Mouse (Mus musculus): Measurements from ENCODE around the gene Agxt2. TPM values are rescaled to one million over a fixed set of nuclear protein-coding genes. Genes with fewer than 3 reads are reported as not detected.

Gene Agxt2
- polyA plus RNA-seq (2012), result not detected in 2 replicates

DNA sequence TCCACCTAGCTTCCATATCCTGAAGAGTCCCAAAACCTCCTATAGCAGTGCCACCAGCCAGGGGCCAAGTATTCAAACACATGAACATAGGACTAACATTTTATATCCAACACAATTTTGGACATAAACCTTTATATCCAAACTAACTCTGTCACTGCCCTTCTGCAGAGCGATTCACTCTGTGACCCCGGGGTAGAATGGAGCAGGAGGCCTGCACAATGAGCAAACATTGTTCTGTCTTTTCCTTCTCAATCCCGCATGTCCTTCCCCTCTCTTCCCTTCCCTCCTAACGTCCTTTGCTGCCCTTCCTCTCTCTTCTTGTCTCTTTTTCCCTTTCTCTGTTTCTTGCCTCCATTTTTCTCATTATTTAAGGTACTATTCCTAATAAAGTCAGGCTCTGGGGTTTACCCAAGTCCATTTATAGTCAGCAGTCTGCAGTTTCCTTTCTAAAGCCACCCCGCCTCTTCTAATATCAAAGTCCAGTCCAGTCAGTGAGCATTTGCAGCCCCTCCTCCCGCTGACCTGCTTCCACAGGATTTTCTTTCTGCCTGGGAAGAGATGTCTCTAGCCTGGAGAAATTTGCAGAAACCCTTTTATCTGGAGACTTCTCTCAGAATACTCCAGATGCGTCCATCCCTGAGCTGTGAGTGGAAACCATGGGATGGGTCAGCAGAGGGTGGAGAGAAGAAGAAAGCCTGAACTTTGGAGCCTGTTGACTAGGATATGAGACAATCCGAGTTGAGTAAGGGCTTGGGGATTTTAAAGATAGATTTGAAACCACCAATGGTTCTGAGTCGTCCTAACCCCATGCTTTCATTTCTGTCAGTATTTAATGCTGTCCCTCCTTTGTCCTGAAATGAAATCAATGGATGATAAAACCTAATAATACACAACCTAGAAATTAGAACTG is at the start of gene Agxt2:
TSS of gene Agxt2 (plus strand) at position 494 of the 910 bp plus-strand sequence.
- TF ChIP-seq GATA1 (IDR thresholded peaks at IDR 0.05; ENCODE audit: low read length), result no peak

DNA sequence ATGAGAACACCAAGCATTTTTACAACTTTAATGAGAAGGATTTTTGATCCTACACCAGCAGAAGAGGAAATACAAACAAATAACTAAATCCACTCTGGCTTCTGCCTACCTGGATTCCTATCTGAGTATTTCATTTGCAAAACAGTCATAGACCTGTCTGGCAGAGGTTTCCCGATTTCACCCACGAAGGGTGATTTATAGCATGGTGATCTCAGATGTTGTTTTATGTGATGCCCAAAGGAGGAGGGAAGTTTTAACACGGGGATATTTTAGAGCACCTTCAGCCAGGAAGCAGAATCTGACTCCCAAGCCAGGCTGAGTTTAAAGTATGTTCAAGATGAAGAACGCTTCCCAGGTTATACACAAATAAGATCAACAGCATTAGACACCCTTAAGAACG is 46.5 kb upstream of the Agxt2 start:
- TF ChIP-seq GATA1 (IDR thresholded peaks at IDR 0.05; ENCODE audit: low read length), result no peak

DNA sequence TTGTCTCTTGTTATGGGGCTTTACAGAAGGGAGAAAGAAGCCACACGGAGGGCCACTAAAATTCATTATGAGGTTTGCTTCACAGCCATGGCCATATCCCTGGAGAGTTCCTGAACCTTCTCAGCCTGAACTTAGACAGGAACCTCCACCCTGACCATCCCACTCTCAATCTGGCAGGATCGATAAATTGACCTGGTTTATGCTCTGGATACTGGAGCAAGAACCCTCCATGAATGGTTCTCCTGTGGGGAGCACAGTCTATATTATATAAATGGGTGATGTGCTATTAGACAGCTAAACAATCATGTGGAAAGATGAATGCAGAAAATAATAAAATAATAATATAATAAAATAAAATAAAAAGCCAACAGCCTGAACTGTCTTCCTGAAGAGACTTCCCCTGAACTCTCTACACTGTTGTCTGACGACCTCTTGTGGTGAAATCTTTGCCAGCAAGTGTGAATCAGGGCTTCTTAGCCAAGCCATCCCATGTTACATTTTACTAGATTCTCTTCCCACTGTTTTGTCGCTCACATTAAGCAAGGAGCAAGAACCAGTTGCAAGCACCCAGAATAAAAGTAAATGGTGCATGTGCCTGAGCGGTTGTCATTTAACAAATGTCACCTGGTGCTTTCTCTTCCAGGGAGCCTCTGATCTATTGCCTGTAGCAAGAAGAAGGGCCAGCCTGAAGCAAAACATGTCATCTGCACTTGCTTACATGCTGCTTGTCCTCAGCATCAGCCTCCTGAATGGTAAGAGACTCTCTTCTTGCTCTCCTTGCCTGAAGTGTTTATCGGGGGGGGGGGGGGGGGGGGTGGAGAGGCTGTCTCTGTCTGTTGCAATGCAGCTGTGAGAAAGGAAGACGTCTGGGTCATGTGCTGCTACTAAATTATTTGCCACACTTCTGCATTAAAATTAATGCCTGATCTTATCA is 44.5 kb upstream of the Agxt2 start:
- no peak for TF ChIP-seq GATA1 (IDR thresholded peaks at IDR 0.05; ENCODE audit: low read length)

DNA sequence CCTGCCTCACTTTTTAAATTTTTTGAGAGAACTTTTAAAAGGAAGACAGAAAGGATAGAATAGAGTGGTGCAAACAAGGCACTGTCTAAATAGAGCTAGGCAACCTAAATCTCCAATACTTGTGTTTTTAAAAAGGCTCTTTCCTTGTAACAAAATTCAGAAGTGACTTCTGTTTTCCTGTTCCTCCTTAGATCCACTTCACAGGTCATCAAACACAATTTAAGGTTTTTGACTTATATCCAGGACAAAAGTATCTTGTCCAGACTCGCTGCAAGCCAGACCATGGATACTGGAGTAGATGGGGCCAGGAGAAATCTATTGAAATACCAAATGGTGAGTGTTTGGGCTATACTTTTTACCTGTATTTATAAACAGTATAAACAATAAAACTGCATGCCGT is 33.3 kb upstream of the Agxt2 start, which contains the start of gene Gm21973:
TSS of gene Gm21973 (plus strand) at position 301 of the 400 bp plus-strand sequence.
- no peak for TF ChIP-seq GATA1 (IDR thresholded peaks at IDR 0.05; ENCODE audit: low read length)

DNA sequence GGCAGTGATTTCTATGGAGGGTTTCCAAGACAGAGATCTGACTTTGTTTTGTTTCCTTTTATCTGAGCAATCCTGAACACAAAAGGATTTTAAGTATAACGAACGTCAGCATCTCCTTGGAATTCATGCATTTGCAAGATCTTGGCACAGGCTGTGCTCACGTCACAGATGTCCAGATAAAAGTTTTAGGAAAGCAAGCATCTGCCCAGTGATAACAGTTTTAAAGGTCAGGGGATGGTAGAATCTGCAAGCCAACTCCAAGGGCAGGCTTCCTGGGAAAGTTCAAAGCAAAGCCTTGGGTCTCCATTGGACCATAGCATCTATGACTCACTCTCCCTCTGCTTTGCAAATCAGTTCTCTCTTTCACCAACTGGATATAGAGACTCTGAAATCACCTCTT is 27.7 kb upstream of the Agxt2 start:
- TF ChIP-seq GATA1 (IDR thresholded peaks at IDR 0.05; ENCODE audit: low read length), result no peak

DNA sequence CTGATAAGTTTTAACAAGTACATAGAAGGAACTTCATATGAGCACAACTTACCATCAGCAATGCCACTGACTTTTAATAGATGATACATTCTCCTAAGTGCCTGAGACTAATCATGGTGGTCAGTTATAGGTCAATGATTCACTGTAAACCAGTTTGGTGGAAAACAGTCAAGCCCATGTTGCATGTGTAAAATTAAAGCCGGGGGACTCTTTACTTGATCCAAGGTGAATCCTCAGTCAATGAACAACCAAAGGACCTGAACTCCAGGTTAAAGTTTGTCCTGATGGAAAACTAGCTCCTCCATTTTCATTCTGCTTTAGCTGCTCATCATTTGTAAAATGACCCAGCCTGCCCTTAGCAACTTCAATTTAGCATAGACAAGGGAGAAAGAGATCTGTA is 25.8 kb upstream of the Agxt2 start:
- TF ChIP-seq GATA1 (IDR thresholded peaks at IDR 0.05; ENCODE audit: low read length), result no peak

DNA sequence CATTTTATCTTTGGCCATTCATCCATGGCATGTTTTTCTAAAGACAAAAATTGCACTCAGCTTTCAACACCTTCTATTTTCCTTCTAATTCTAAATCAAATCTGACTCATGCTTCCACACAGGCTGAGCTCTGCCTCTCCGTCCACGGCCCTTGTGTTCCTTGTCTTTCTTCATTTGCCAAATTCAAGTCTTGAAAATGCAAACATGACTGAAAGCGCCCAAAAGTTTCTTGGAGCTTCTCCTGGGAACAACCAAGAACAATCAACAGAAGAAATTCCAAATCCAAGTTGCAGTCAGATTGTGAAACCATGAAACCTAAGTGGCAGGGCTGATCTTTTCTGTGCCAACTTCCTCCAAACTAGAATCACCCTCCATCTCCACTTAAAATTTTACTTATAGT is 19.7 kb upstream of the Agxt2 start:
- TF ChIP-seq GATA1 (IDR thresholded peaks at IDR 0.05; ENCODE audit: low read length), result no peak

DNA sequence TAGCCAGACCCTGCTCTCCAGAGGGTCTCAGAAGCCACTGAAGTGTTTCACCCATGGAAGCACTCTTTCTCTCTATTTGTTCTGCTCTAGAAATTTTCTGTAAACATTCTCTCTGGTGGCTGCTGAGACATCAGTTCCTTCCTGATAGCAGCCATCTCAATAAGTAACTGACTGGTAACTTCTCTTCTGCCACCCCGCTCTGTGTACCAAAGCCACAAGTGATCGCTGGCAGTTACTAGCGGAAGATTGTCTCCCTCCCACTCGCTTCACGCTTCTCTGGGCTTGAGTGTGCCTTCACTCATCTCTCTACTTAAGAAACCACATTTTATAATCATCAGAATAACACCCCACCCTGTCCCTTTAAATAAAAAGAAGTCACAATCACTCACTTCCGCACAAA is 11.3 kb upstream of the Agxt2 start:
- no peak for TF ChIP-seq GATA1 (IDR thresholded peaks at IDR 0.05; ENCODE audit: low read length)

DNA sequence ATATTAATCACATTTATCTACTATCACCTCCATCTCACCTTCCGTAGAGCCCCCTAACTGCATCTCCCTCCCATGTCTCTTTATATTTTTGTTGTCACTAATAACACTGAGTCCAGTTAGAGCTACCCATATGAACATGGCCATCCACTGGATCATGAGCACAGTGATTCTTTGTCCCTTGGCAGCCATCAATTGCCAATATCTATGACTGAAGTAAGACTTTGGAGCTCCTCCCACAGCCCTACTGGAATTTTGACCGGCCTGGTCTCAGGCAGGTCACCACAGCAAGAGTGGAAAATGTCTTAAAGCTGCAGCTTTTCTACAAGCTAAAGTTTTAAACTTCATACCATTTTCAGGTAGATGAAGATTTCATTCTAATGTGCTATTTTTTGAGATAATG is 8.0 kb downstream of the Agxt2 start:
- no peak for TF ChIP-seq GATA1 (IDR thresholded peaks at IDR 0.05; ENCODE audit: low read length)

DNA sequence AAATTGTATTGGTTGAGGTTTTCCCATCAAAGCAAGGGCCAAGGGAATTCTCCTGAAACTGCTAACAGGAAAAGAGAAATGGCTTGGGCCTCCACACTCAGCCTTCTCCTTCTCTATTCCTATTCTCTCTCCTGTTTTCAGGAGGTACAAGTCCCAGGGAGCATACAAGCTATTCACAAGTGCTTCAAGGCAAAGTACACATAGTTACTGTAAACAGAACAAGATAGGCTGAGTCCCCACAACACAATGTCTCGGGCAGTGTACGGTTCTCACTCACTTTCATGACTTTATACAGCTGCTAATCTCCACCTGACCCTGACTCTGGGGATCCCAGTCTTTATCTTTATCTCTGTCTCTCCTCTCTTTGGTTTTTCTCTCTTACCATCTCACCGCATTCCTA is 17.1 kb downstream of the Agxt2 start:
- TF ChIP-seq GATA1 (IDR thresholded peaks at IDR 0.05; ENCODE audit: low read length), result no peak

DNA sequence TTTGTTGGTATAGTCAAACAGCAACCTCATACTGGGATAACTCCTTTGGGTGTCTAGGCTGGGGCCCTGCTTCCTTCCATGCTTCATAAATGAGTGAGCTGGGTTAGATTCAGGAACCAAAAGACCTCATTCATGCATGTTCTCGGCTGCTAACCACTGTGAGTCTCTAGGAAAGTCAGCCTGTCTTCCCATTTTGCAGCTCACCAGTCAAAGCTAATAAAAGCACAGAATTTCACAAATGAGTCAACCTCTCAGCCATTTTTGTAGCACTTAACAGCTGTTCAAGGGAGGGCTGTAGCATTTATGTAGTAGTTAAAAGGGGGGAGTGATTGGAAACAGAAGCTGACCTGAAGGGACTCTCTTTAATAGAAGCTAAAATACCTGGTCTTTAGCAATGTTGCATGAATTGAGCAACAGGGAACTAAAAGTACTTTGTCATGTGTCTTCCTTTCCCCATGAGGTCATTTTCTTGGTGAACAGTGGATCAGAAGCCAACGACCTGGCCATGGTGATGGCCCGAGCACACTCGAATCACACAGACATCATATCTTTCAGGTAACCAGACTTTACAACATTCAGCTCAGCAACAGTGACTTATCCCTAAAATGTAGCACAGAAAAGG is 20.1 kb downstream of the Agxt2 start:
- no peak for TF ChIP-seq GATA1 (IDR thresholded peaks at IDR 0.05; ENCODE audit: low read length)

DNA sequence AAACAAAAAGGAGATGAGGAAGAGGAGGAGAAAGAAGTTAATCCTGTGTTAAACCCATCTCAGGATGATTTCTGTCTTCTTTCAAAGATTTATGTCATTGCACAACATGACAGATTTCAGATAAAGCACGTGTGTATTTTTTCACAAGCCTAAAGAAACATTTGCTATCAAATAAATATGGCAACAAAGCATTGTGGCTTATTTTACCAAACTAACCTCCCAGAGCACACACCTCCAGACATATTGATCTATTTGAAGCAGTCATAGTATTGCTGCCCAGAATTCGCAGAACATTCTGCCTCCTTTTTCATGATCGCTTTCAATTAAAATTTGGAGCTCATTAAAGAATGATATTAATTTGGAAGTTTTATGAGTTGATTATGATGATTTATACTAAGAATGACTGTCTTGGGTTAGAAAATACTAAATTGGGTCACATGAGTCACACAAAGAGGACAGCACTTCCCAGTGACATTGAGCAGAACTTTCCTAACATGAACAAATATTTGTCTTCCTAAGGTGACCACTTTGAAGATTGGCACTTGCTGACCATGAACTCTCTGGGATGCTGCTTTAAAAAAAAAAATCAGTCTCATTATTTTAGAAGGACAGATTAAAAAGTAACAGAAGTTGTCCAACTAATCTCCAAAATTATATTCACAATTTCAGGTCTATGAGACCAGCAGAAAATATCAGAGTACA is 21.6 kb downstream of the Agxt2 start:
- no peak for TF ChIP-seq GATA1 (IDR thresholded peaks at IDR 0.05; ENCODE audit: low read length)

DNA sequence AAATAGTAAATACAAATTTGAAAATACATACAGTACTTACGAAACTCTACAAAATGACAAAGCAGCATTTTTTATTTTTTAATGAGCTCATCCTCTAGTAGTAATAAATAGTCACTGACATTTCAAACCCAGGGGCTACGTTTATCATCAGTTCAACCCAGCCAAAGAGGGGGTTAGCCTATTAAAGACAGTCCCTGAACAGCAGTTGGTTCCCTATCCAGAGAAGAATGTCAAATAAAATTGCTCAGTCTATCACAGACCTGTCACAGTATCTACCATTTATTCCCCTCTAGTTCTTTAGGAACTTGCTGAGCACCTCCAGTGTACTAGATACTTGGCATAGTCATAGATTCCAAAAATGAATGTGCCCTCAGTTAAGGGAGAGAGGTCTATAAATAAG is 28.9 kb downstream of the Agxt2 start:
- no peak for TF ChIP-seq GATA1 (IDR thresholded peaks at IDR 0.05; ENCODE audit: low read length)

DNA sequence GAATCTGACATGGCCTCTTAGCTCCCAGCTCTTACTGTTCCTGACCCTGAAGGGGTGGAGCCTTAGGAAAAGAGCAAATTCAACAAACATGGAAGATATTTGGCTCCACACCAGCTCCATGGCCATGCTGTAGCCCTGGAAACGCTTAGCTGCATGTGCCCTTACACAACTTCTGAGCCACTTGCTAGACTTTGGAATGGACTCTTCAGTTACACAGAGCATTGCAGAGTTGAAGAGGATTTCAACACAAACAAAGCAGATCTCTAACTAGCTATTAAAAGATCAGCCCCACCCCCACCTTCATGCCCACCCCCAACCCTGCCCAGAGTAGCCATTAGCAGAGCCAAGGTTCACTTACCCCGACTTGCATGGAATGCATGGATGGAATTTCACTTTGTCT is 41.5 kb downstream of the Agxt2 start:
- no peak for TF ChIP-seq GATA1 (IDR thresholded peaks at IDR 0.05; ENCODE audit: low read length)

DNA sequence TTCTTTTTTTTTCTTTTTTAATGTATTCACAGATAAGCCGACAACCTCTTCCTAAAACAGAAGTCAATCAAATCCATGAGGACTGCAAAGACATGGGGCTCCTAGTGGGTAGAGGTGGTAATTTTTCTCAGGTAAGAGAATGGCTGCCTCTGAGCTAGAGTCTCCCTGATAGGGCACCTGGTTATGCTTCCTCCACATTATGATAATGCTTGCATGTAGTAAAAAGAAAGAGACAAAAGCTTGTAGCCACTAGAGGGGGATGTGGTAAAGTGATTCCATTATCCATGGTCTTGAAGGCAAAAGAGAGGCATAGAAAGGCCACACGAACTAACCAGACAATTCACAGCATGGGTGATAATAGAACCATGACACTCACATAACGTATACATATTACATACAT is 42.1 kb downstream of the Agxt2 start:
- no peak for TF ChIP-seq GATA1 (IDR thresholded peaks at IDR 0.05; ENCODE audit: low read length)

Data from G1E-ER4 (cell line).